Mouse (Mus musculus) C2C12 (cell line): Measurements from ENCODE around the gene Pla2g16.

Experiments
- CEBPB ChIP-seq: IDR thresholded peaks from one replicate; pipeline ENCODE4 v1.6.1; 2011; ENCODE audit warnings: low read depth, mild to moderate bottlenecking, control low read depth, moderate library complexity
- CTCF ChIP-seq: IDR thresholded peaks from one replicate; pipeline ENCODE4 v1.5.1; 2011; ENCODE audit not compliant: control insufficient read depth, insufficient read depth, insufficient read length
- MAX ChIP-seq: IDR thresholded peaks from one replicate; pipeline ENCODE4 v1.6.1; 2011; ENCODE audit warnings: mild to moderate bottlenecking, control low read depth
- MYOD1 ChIP-seq: IDR thresholded peaks from one replicate; pipeline ENCODE4 v1.6.1; 2011; ENCODE audit warnings: low read depth; ENCODE audit not compliant: control insufficient read depth, insufficient read length

- TF ChIP-seq MAX (no peak), CTCF (no peak), MYOD1 (no peak), CEBPB (no peak)
These were observed 33.5 kb downstream of the Pla2g16 start for GRCm38 (mm10) chr19:7590795-7591194.
